In genomic region chr16:22768661-22769060, GRCm38 (mm10) we compare ENCODE assay signal across 18 mouse cellular contexts. TPM values are rescaled to one million over a fixed set of nuclear protein-coding genes. Genes with fewer than 3 reads are reported as not detected.
DNase-seq lines count a peak whose midpoint lies in the region.
"Had no signal": no experiment of that assay in that cellular context is flagged by ENCODE, and none has a peak within 500 bp of the region (broad histone marks: within the 10 kb centered on the region; RNA-seq: fewer than 3 reads in every experiment).

No protein-coding gene starts in this region.

- intact Hi-C loops in left cerebral cortex, postnatal 14 days (cut with DNase I) = loop anchor here (5.0 kb wide), 1 partner anchor 111 kb away; the partner anchor contains the start of gene Dgkg
- intact Hi-C loops in left cerebral cortex, postnatal 36 days (cut with DNase I) = no loop called here

- peak; percentile 26 to 29 for DNase-seq in frontal cortex, postnatal 36 days (ENCODE audit: low spot score in 2 of 2)
- no peak for DNase-seq in frontal cortex, postnatal 10 days (ENCODE audit: low spot score in 2 of 2)
- peak; percentile 49 to 51 for DNase-seq in left cerebral cortex, postnatal 14 days (ENCODE audit: low spot score in 2 of 2)
- no peak for DNase-seq in left cerebral cortex, postnatal 36 days (ENCODE audit: low spot score in 2 of 2)
- peak; percentile 28 for DNase-seq in right cerebral cortex, adult 18-20 months
- no peak for DNase-seq in right cerebral cortex, postnatal 14 days
- peak; percentile 62 for DNase-seq in brain, adult 2 months (ENCODE audit: low read depth, low spot score)
- no peak for DNase-seq in ovary, postnatal 14 days (ENCODE audit: low spot score)
- DNase-seq: adrenal gland, postnatal 14 days; cerebellum, adult 18-20 months; cerebellum, adult 9-11 months; cerebellum, postnatal 36 days; gastrocnemius, postnatal 14 days; heart, postnatal 36 days had no signal

RNA-seq across cellular contexts. Expression of gene Crygs, which starts 42.7 kb away (rescaled TPM):
- not detected for total RNA-seq in left cerebral cortex, postnatal 14 days (2021)
- total RNA-seq in left cerebral cortex, postnatal 36 days (2021) = not detected
- total RNA-seq: adrenal gland, adult 18-20 months; adrenal gland, postnatal 14 days; gastrocnemius, adult 18-20 months; gastrocnemius, postnatal 14 days; heart, adult 8-10 months; heart, postnatal 36 days; MEL had no signal

Comparison
In these comparisons a context has a peak if more than half of its experiments do, and no peak if none do; other contexts are left out.
1. DNase-seq: peak in frontal cortex, postnatal 36 days (2 of 2), left cerebral cortex, postnatal 14 days (2 of 2), right cerebral cortex, adult 18-20 months (single experiment) and brain, adult 2 months (single experiment); none in frontal cortex, postnatal 10 days (0 of 2), left cerebral cortex, postnatal 36 days (0 of 2), right cerebral cortex, postnatal 14 days (single experiment) and ovary, postnatal 14 days (single experiment).